13 mouse cellular contexts compared by ENCODE assay signal in the genomic region with DNA sequence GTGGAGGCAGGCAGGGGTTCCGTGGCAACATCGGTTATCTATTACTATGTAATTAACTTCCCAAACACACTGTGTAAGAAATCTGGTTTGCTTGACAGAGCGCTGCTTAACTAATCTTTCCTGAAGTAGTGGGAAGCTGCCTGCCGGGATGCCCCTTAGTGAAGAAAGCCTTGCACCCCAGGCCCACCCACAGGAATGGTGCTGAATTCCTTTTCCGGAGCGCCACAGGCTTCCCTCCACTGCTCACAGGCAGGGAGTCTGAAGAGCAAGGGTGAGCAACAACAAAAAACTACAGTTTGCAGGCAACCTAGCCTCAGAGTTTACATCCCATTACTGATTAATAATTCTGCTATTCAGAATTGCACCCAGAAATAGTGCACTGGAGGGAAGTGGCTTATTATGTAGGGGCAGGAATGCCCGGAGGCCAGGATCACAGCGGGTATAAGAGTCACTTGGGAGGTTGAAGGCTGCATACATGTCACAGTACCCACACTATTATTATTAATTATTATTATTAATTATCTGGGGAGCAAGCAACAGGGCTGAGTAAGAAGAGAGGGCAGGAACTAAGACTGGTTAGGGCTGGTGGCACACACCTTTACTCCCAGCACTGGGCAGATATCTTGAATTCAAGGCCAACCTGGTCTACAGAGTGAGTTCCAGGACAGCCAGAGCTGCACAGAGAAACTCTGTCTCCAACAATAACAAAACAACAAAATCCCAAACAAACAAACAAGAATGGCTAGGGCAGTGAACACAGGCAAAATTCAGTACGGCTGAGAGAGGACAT. TPM values are rescaled to one million over a fixed set of nuclear protein-coding genes. Genes with fewer than 3 reads are reported as not detected.
DNase-seq lines count a peak whose midpoint lies in the region; ATAC-seq and TF ChIP-seq lines count a peak whose summit lies in the region.
"Had no signal": no experiment of that assay in that cellular context is flagged by ENCODE, and none has a peak within 500 bp of the region (broad histone marks: within the 10 kb centered on the region; RNA-seq: fewer than 3 reads in every experiment).

No protein-coding gene starts in this region.

- H3K27me3 ChIP-seq in heart, embryonic 14.5 days (ENCODE audit: control insufficient read depth, insufficient read depth, low read length) = no peaks in the 10 kb centered on the region
- no peaks in the 10 kb centered on the region for H3K27me3 ChIP-seq in midbrain, embryonic 10.5 days (ENCODE audit: low read depth, poor library complexity, severe bottlenecking)
- no peaks in the 10 kb centered on the region for H3K27me3 ChIP-seq in midbrain, embryonic 15.5 days (replicated peaks)
- H3K27me3 ChIP-seq in embryonic facial prominence, embryonic 13.5 days = no peaks in the 10 kb centered on the region
- no peaks in the 10 kb centered on the region for H3K27me3 ChIP-seq in liver, postnatal 0 days (ENCODE audit: insufficient read depth, low read length)
- H3K27me3 ChIP-seq: neural tube, embryonic 15.5 days had no signal

- H3K4me3 ChIP-seq in heart, embryonic 14.5 days (ENCODE audit: control insufficient read depth in 1 of 2, insufficient read depth in 1 of 2, low read depth in 1 of 2, low read length in 2 of 2) = no peak overlapping the region; a peak in 1 of 4 replicates
- H3K4me3 ChIP-seq in midbrain, embryonic 10.5 days = no peak overlapping the region
- H3K4me3 ChIP-seq in midbrain, embryonic 15.5 days = no peak overlapping the region
- no peak overlapping the region for H3K4me3 ChIP-seq in embryonic facial prominence, embryonic 13.5 days
- H3K4me3 ChIP-seq in liver, postnatal 0 days (ENCODE audit: low read depth, low read length) = no peak overlapping the region
- H3K4me3 ChIP-seq: erythroblast, embryonic 14.5 days; neural tube, embryonic 15.5 days had no signal

- H3K4me1 ChIP-seq in heart, embryonic 14.5 days (ENCODE audit: control insufficient read depth in 2 of 2, insufficient read depth in 2 of 2, low read length in 2 of 2) = peaks cover 9 to 17% of the 10 kb centered on the region in 2 experiments
- peaks cover 15% of the 10 kb centered on the region for H3K4me1 ChIP-seq in midbrain, embryonic 10.5 days
- no peaks in the 10 kb centered on the region for H3K4me1 ChIP-seq in midbrain, embryonic 15.5 days
- H3K4me1 ChIP-seq in embryonic facial prominence, embryonic 13.5 days = peaks cover 15% of the 10 kb centered on the region
- peaks cover 5% of the 10 kb centered on the region; the same call in 1 of the 2 replicates for H3K4me1 ChIP-seq in liver, postnatal 0 days (ENCODE audit: insufficient read depth)
- H3K4me1 ChIP-seq: neural tube, embryonic 15.5 days had no signal

- peak overlapping the region; percentile 52 for H3K4me2 ChIP-seq in heart, embryonic 14.5 days (ENCODE audit: low read length)
- H3K4me2 ChIP-seq in midbrain, embryonic 15.5 days = no peak overlapping the region
- H3K4me2 ChIP-seq in embryonic facial prominence, embryonic 13.5 days = peak overlapping the region; percentile 41
- no peak overlapping the region for H3K4me2 ChIP-seq in liver, postnatal 0 days (ENCODE audit: low read depth, low read length)
- H3K4me2 ChIP-seq: neural tube, embryonic 15.5 days had no signal

- no peaks in the 10 kb centered on the region for H3K36me3 ChIP-seq in heart, embryonic 14.5 days (ENCODE audit: control insufficient read depth, insufficient read depth, low read length)
- no peaks in the 10 kb centered on the region for H3K36me3 ChIP-seq in midbrain, embryonic 10.5 days
- no peaks in the 10 kb centered on the region for H3K36me3 ChIP-seq in midbrain, embryonic 15.5 days (replicated peaks)
- H3K36me3 ChIP-seq in embryonic facial prominence, embryonic 13.5 days = no peaks in the 10 kb centered on the region
- H3K36me3 ChIP-seq in liver, postnatal 0 days (replicated peaks; ENCODE audit: insufficient read depth, low read length) = no peaks in the 10 kb centered on the region
- H3K36me3 ChIP-seq: neural tube, embryonic 15.5 days had no signal

- WGBS in heart, embryonic 14.5 days = 14% methylated on average over 9 of the region's 9 CpGs
- WGBS in midbrain, embryonic 10.5 days = 23% methylated on average over 9 of the region's 9 CpGs
- 17% methylated on average over 9 of the region's 9 CpGs for WGBS in midbrain, embryonic 15.5 days
- 12% methylated on average over 9 of the region's 9 CpGs for WGBS in embryonic facial prominence, embryonic 13.5 days
- 57% methylated on average over 9 of the region's 9 CpGs for WGBS in liver, postnatal 0 days (ENCODE audit: insufficient replicate concordance)

- no peak for TF ChIP-seq EP300 in liver, postnatal 0 days (IDR thresholded peaks at IDR 0.05; ENCODE audit: low read depth)

- intact Hi-C loops in heart, postnatal 10 days (cut with DNase I) = no loop called here

- no peak for ATAC-seq in heart, embryonic 14.5 days (ENCODE audit: insufficient number of reproducible peaks, insufficient read depth, low FRiP score, low read depth)
- no peak for ATAC-seq in midbrain, embryonic 15.5 days (replicated peaks)
- ATAC-seq in embryonic facial prominence, embryonic 13.5 days (ENCODE audit: insufficient number of reproducible peaks, insufficient read depth, low FRiP score, low TSS enrichment, low read depth) = no peak
- no peak for ATAC-seq in liver, postnatal 0 days
- ATAC-seq: lung, postnatal 0 days had no signal

- H3K9me3 ChIP-seq in heart, embryonic 14.5 days (ENCODE audit: control insufficient read depth, low read length) = no peaks in the 10 kb centered on the region
- no peaks in the 10 kb centered on the region for H3K9me3 ChIP-seq in midbrain, embryonic 10.5 days (replicated peaks)
- H3K9me3 ChIP-seq in midbrain, embryonic 15.5 days = no peaks in the 10 kb centered on the region
- no peaks in the 10 kb centered on the region for H3K9me3 ChIP-seq in embryonic facial prominence, embryonic 13.5 days
- no peaks in the 10 kb centered on the region for H3K9me3 ChIP-seq in liver, postnatal 0 days (ENCODE audit: low read length)
- H3K9me3 ChIP-seq: neural tube, embryonic 15.5 days had no signal

- TF ChIP-seq CTCF in liver, postnatal 0 days (IDR thresholded peaks at IDR 0.05; ENCODE audit: low read depth) = no peak

- H3K27ac ChIP-seq in heart, embryonic 14.5 days (replicated peaks in 1 of 2; ENCODE audit: control insufficient read depth in 1 of 2, insufficient read depth in 1 of 2, low read depth in 2 of 2, low read length in 2 of 2) = peak overlapping the region in 1 of 2 experiments; percentile 41; a peak in 1 of 4 replicates
- peak overlapping the region; percentile 19; the same call in 1 of the 2 replicates for H3K27ac ChIP-seq in midbrain, embryonic 10.5 days (replicated peaks)
- H3K27ac ChIP-seq in midbrain, embryonic 15.5 days = no peak overlapping the region
- peak overlapping the region; percentile 55; the same call in 1 of the 2 replicates for H3K27ac ChIP-seq in embryonic facial prominence, embryonic 13.5 days
- no peak overlapping the region for H3K27ac ChIP-seq in liver, postnatal 0 days (ENCODE audit: low read depth)
- H3K27ac ChIP-seq: neural tube, embryonic 15.5 days had no signal

- H3K9ac ChIP-seq in heart, embryonic 14.5 days (ENCODE audit: low read length) = peak overlapping the region; percentile 34; the same call in 1 of the 2 replicates
- H3K9ac ChIP-seq in midbrain, embryonic 15.5 days = no peak overlapping the region
- H3K9ac ChIP-seq in embryonic facial prominence, embryonic 13.5 days = 0 out of 2 replicates have a peak overlapping the region, but pooled peaks have one; percentile 40
- H3K9ac ChIP-seq in liver, postnatal 0 days (replicated peaks) = no peak overlapping the region
- H3K9ac ChIP-seq: neural tube, embryonic 15.5 days had no signal

- no peak for DNase-seq in heart, postnatal 10 days
- DNase-seq in midbrain, embryonic 10.5 days (ENCODE audit: low spot score) = no peak
- peak; percentile 14 for DNase-seq in retina, postnatal 1 day
- no peak for DNase-seq in liver, postnatal 0 days
- no peak for DNase-seq in ovary, postnatal 14 days (ENCODE audit: low spot score)
- DNase-seq: cerebellum, adult 2 months; liver had no signal

RNA-seq across cellular contexts. Expression of gene Sinhcaf, which starts 26.0 kb away (rescaled TPM):
- polyA plus RNA-seq in heart, embryonic 14.5 days (2014; fragmentation: Nextera tagmentation; extraction: Ambion mirVana) = 60.9 and 62.0 TPM in 2 replicates
- 10 to 100 TPM in 1 of 2 experiments, 1 to 10 TPM in 1; 9.0 to 11.6 TPM for total RNA-seq in heart, postnatal 10 days (2021)
- polyA plus RNA-seq in midbrain, embryonic 10.5 days (2016; fragmentation: Nextera tagmentation; extraction: Ambion mirVana) = 322 and 341 TPM in 2 replicates
- polyA plus RNA-seq in midbrain, embryonic 15.5 days (2015; fragmentation: Nextera tagmentation; extraction: Ambion mirVana) = 52.1 and 57.9 TPM in 2 replicates
- polyA plus RNA-seq in embryonic facial prominence, embryonic 13.5 days (2015; fragmentation: Nextera tagmentation; extraction: Ambion mirVana) = 119 and 121 TPM in 2 replicates
- 8.3 and 9.4 TPM in 2 replicates for polyA plus RNA-seq in liver, postnatal 0 days (2015; fragmentation: Nextera tagmentation; extraction: Ambion mirVana)

Comparison
In these comparisons a context has a peak if more than half of its experiments do, and no peak if none do; other contexts are left out.
1. H3K27ac ChIP-seq: peak in midbrain, embryonic 10.5 days (single experiment) and embryonic facial prominence, embryonic 13.5 days (single experiment); none in midbrain, embryonic 15.5 days (single experiment) and liver, postnatal 0 days (single experiment).
2. H3K4me2 ChIP-seq: peak in heart, embryonic 14.5 days (single experiment) and embryonic facial prominence, embryonic 13.5 days (single experiment); none in midbrain, embryonic 15.5 days (single experiment) and liver, postnatal 0 days (single experiment).
3. H3K9ac ChIP-seq: peak in heart, embryonic 14.5 days (single experiment) and embryonic facial prominence, embryonic 13.5 days (single experiment); none in midbrain, embryonic 15.5 days (single experiment) and liver, postnatal 0 days (single experiment).